Mouse (Mus musculus) kidney, embryonic 15.5 days (tissue): ENCODE data around the gene Stk38. TPM values are rescaled to one million over a fixed set of nuclear protein-coding genes. Genes with fewer than 3 reads are reported as not detected.

ENCODE experiments used
- ATAC-seq: fragments of 200-750 bp; cut with Nextera tagmentation; replicated peaks from 2 replicates; pipeline ENCODE4 v1.8.0; 2017; ENCODE audit warnings: moderate TSS enrichment; ENCODE audit not compliant: low FRiP score
- H3K27ac ChIP-seq: fragments of 300-500 bp; sonication (generic); 2 replicates; pipeline ENCODE4 v1.5.1; 2015; ENCODE audit warnings: mild to moderate bottlenecking, inconsistent platforms
- H3K27me3 ChIP-seq: fragments of 300-500 bp; sonication (generic); 2 replicates; pipeline ENCODE4 v1.6.1; 2015; ENCODE audit warnings: inconsistent platforms
- H3K36me3 ChIP-seq: fragments of 300-500 bp; sonication (generic); 2 replicates; pipeline ENCODE4 v1.6.1; 2015; ENCODE audit warnings: inconsistent platforms
- H3K4me1 ChIP-seq: fragments of 300-500 bp; sonication (generic); 2 replicates; pipeline ENCODE4 v1.6.1; 2015; ENCODE audit warnings: inconsistent platforms
- H3K4me2 ChIP-seq: fragments of 300-500 bp; sonication (generic); 2 replicates; pipeline ENCODE4 v1.6.1; 2015; ENCODE audit warnings: moderate library complexity, mild to moderate bottlenecking, inconsistent platforms
- H3K4me3 ChIP-seq: fragments of 300-500 bp; sonication (generic); replicated peaks from 2 replicates; pipeline ENCODE4 v1.5.1; 2015; ENCODE audit warnings: mild to moderate bottlenecking, inconsistent platforms
- H3K9ac ChIP-seq: fragments of 300-500 bp; sonication (generic); 2 replicates; pipeline ENCODE4 v1.6.1; 2015; ENCODE audit warnings: mild to moderate bottlenecking, inconsistent platforms
- H3K9me3 ChIP-seq: fragments of 300-500 bp; sonication (generic); replicated peaks from 2 replicates; pipeline ENCODE4 v1.6.1; 2016; ENCODE audit warnings: inconsistent platforms
- WGBS: fragments of 180-500 bp; shearing (Covaris S2); methylation state at CpG from one replicate; pipeline ENCODE4 v1.1.7; 2015; ENCODE audit warnings: mixed read lengths; 5-methylcytosine and 5-hydroxymethylcytosine counted together
- polyA plus RNA-seq: library from polyadenylated mRNA; unstranded; fragments of >200 nt; fragmentation: Nextera tagmentation; extraction: Ambion mirVana; gene quantifications from 2 replicates; pipeline ENCODE4 v1.2.1, GENCODE M21; 2015

Stk38 gene
- 98.5 and 105 TPM in 2 replicates for polyA plus RNA-seq

GRCm38 (mm10) chr17:29007641-29008325 lies at the start of gene Stk38:
Gene Stk38, minus strand, starts transcription at chr17:29007995.
- H3K9ac ChIP-seq = peak within 1 kb of the TSS; percentile 95
- peak within 1 kb of the TSS; percentile 88 for H3K4me2 ChIP-seq
- peak within 1 kb of the TSS; percentile 87 for H3K27ac ChIP-seq
- H3K27me3 ChIP-seq = no peaks in the 10 kb centered on the region
- ATAC-seq = peak; percentile 97
- peaks cover 27% of the 10 kb centered on the region for H3K4me1 ChIP-seq
- no peaks in the 10 kb centered on the region for H3K9me3 ChIP-seq
- H3K4me3 ChIP-seq = peak within 1 kb of the TSS; percentile 97
- WGBS = under 1% methylated on average over 65 of the region's 65 CpGs
- H3K36me3 ChIP-seq = peaks cover 10% of the 10 kb centered on the region; the same call in 1 of the 2 replicates

GRCm38 (mm10) chr17:29057361-29057890 lies 49.6 kb upstream of the Stk38 start:
- no peaks in the 10 kb centered on the region for H3K9me3 ChIP-seq
- no peak overlapping the region for H3K4me2 ChIP-seq
- ATAC-seq = no peak
- no peaks in the 10 kb centered on the region for H3K36me3 ChIP-seq
- no peak overlapping the region for H3K4me3 ChIP-seq
- no peaks in the 10 kb centered on the region for H3K27me3 ChIP-seq
- H3K27ac ChIP-seq = peak overlapping the region; percentile 69
- WGBS = 69% methylated on average over 11 of the region's 11 CpGs
- peaks cover 57% of the 10 kb centered on the region for H3K4me1 ChIP-seq
- H3K9ac ChIP-seq = no peak overlapping the region; the same call in 1 of the 2 replicates

DNA sequence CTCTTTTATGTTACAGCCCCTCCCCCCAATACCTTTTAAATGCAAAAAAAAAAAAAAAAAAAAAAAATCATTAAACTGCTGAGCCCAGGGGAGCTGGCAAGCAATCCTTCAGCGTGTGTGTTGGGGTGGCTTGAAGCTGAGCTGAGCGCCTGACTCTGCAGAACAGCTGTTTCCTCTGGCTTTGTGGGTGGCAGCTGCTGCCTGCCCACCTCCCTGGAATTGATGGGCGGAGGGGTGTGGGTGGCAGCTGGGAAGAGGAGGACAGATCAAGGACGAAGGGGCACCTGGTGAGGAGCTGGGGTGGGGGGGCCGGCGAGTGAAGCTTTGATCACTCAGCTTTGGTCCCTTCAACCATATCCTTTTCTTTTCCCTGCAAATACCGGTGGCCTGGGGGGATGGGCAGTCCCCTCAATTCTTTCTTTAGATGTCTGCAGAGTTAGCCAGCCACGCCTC lies 48.9 kb upstream of the Stk38 start:
- ATAC-seq = peak; percentile 59
- H3K36me3 ChIP-seq = no peaks in the 10 kb centered on the region
- 6% methylated on average over 8 of the region's 8 CpGs for WGBS
- no peaks in the 10 kb centered on the region for H3K9me3 ChIP-seq
- peak overlapping the region; percentile 69 for H3K27ac ChIP-seq
- peaks cover 54% of the 10 kb centered on the region for H3K4me1 ChIP-seq
- no peak overlapping the region for H3K4me3 ChIP-seq
- no peaks in the 10 kb centered on the region for H3K27me3 ChIP-seq
- peak overlapping the region; percentile 5; the same call in 1 of the 2 replicates for H3K9ac ChIP-seq
- peak overlapping the region; percentile 38 for H3K4me2 ChIP-seq

DNA sequence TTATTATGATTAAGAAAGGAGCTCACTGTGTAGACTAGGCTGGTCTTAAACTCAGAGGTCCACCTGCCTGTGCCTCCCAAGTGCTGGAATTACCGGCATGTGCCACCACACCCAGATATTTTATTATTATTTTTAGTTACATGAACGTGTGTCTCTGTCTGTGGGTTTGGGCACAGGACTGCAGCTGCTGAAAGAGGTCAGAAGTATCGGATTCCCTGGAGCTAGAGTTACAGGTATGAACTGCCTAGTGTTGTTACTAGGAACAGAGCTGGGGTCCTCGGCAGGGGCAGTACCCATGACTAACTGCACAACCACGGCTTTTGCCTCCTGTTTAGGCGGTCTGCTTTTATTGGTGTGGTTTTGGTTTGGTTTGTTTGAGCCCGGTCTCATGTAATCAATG lies 48.4 kb upstream of the Stk38 start:
- WGBS = 8% methylated on average over 7 of the region's 7 CpGs
- Histone ChIP-seq H3K4me1 (peaks cover 54% of the 10 kb centered on the region), H3K27me3 (no peaks in the 10 kb centered on the region), H3K9me3 (no peaks in the 10 kb centered on the region), H3K4me3 (no peak overlapping the region), H3K4me2 (peak overlapping the region; percentile 38), H3K27ac (peak overlapping the region; percentile 69), H3K9ac (peak overlapping the region; percentile 5; the same call in 1 of the 2 replicates), H3K36me3 (no peaks in the 10 kb centered on the region)
- ATAC-seq = peak; percentile 70

DNA sequence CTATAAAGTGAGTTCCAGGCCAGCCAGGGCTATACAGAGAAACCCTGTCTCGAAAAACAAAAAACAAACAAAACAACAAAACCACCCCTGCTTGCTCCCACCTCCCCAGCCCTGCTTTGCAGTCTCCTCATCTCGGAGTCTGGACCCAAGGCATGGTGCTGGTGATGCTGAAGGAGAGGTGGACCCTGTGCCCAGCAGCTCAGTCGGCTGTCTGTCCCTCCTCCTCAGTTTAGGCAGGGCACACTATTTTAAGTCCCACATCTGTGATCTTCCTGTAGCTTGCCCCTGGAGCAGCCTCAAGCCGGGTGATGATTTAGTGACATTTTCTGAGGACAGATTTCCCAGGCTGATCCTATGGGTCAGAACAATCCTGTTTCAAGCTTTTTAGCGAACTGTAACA lies 47.8 kb upstream of the Stk38 start:
- H3K27ac ChIP-seq = peak overlapping the region; percentile 69; the same call in 1 of the 2 replicates
- no peak overlapping the region for H3K4me3 ChIP-seq
- H3K4me1 ChIP-seq = peaks cover 60% of the 10 kb centered on the region
- no peak overlapping the region for H3K4me2 ChIP-seq
- H3K36me3 ChIP-seq = no peaks in the 10 kb centered on the region
- H3K9me3 ChIP-seq = no peaks in the 10 kb centered on the region
- 30% methylated on average over 5 of the region's 5 CpGs for WGBS
- no peak for ATAC-seq
- no peaks in the 10 kb centered on the region for H3K27me3 ChIP-seq
- no peak overlapping the region for H3K9ac ChIP-seq

GRCm38 (mm10) chr17:29054429-29054828 lies 46.6 kb upstream of the Stk38 start:
- no peak overlapping the region for H3K4me3 ChIP-seq
- H3K9ac ChIP-seq = no peak overlapping the region
- ATAC-seq = 0 out of 2 replicates have a peak, but pooled peaks have one; percentile 27
- peaks cover 72% of the 10 kb centered on the region for H3K4me1 ChIP-seq
- H3K36me3 ChIP-seq = no peaks in the 10 kb centered on the region
- H3K27ac ChIP-seq = no peak overlapping the region
- H3K27me3 ChIP-seq = no peaks in the 10 kb centered on the region
- H3K4me2 ChIP-seq = no peak overlapping the region
- no peaks in the 10 kb centered on the region for H3K9me3 ChIP-seq
- 55% methylated on average over 6 of the region's 6 CpGs for WGBS

- 40% methylated on average over 7 of the region's 7 CpGs for WGBS
Observed at GRCm38 (mm10) chr17:29053841-29054240, 46.0 kb upstream of the Stk38 start.

DNA sequence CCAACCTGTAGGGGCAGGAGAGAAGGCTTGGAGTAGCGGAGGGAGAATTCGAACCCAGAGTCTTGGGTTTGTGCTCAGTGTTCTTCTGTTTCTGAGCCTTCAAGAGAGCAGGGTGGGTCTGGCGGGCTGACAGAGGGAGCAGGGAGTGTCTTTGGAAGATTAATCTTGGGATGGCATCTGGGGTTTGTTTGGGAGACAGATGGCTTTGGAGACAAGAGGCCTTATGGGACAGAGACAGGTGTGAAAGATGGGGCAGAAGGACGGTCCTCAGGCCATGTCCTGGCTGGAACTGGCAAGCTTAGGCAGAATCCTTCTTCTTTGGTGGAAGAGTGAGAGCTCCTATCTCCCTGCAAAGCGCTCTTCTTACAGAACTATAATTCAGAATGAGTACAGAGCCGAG lies 45.3 kb upstream of the Stk38 start:
- peaks cover 2% of the 10 kb centered on the region for H3K36me3 ChIP-seq
- H3K9me3 ChIP-seq = no peaks in the 10 kb centered on the region
- ATAC-seq = no peak
- H3K4me1 ChIP-seq = peaks cover 66% of the 10 kb centered on the region
- WGBS = 84% methylated on average over 6 of the region's 6 CpGs
- H3K4me2 ChIP-seq = no peak overlapping the region
- no peak overlapping the region for H3K9ac ChIP-seq
- H3K4me3 ChIP-seq = no peak overlapping the region
- H3K27me3 ChIP-seq = no peaks in the 10 kb centered on the region
- H3K27ac ChIP-seq = no peak overlapping the region

More at GRCm38 (mm10) chr17:29053841-29054240, 46.0 kb upstream of the Stk38 start:
- Histone ChIP-seq H3K36me3 (no peaks in the 10 kb centered on the region), H3K27ac (peak overlapping the region; percentile 62), H3K4me2 (0 out of 2 replicates have a peak overlapping the region, but pooled peaks have one; percentile 7), H3K9ac (no peak overlapping the region), H3K4me3 (no peak overlapping the region), H3K4me1 (peaks cover 73% of the 10 kb centered on the region), H3K9me3 (no peaks in the 10 kb centered on the region), H3K27me3 (no peaks in the 10 kb centered on the region)
- no peak for ATAC-seq

- no peaks in the 10 kb centered on the region for H3K9me3 ChIP-seq
- H3K4me1 ChIP-seq = peaks cover 48% of the 10 kb centered on the region
- H3K27ac ChIP-seq = no peak overlapping the region; the same call in 1 of the 2 replicates
- H3K4me2 ChIP-seq = 0 out of 2 replicates have a peak overlapping the region, but pooled peaks have one; percentile 6
- no peak overlapping the region for H3K4me3 ChIP-seq
- 12% methylated on average over 14 of the region's 14 CpGs for WGBS
- no peaks in the 10 kb centered on the region for H3K27me3 ChIP-seq
- ATAC-seq = no peak
- H3K36me3 ChIP-seq = peaks cover 24% of the 10 kb centered on the region
- H3K9ac ChIP-seq = no peak overlapping the region
Observed at GRCm38 (mm10) chr17:29050791-29051190, 43.0 kb upstream of the Stk38 start.

DNA sequence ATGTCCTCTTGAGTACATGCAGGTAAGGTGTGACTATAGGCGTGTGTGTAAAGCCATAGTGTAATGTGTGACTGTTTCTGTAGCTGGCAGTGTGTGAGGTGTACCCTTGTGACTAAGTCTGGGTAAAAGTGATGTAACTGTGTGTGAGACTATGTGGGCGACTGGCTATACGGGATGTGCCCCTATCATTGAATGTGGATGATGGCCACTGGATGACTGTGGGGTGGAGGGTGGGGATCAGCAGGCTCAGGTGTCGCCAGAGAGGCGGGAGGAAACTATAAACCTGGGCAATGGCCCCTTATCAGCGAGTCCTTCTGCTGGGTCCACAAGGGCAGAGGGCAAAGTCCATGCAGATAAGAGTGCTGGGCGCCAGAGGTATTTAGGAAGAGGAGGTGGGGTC lies 42.1 kb upstream of the Stk38 start:
- ATAC-seq = no peak
- no peak overlapping the region for H3K4me3 ChIP-seq
- no peak overlapping the region for H3K9ac ChIP-seq
- no peaks in the 10 kb centered on the region for H3K9me3 ChIP-seq
- H3K27me3 ChIP-seq = no peaks in the 10 kb centered on the region
- peaks cover 47% of the 10 kb centered on the region for H3K4me1 ChIP-seq
- H3K27ac ChIP-seq = no peak overlapping the region
- peaks cover 33% of the 10 kb centered on the region for H3K36me3 ChIP-seq
- WGBS = 59% methylated on average over 7 of the region's 7 CpGs
- no peak overlapping the region for H3K4me2 ChIP-seq

DNA sequence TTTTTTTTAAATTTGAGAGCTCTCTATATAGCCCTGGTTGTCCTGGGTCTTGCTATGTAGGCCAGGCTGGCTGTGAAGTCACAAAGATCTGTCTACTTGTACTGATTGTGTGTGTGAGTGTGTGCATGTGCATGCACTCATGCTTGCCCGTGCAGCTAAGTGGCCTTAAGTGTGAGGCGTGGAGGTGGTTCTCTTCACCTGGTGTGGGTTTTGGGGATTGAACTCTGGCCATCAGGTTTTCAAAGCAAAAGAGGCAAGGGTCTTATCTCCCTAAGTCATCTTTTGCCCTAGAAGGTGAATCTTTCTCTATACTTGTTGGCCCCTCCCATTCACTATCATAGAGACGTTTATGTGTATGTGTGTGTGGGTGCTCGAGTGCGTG lies 41.7 kb upstream of the Stk38 start:
- Histone ChIP-seq H3K9ac (no peak overlapping the region), H3K4me2 (no peak overlapping the region), H3K4me1 (peaks cover 50% of the 10 kb centered on the region), H3K9me3 (no peaks in the 10 kb centered on the region), H3K4me3 (no peak overlapping the region), H3K27me3 (no peaks in the 10 kb centered on the region), H3K27ac (no peak overlapping the region), H3K36me3 (peaks cover 37% of the 10 kb centered on the region)
- ATAC-seq = no peak
- WGBS = 82% methylated on average over 5 of the region's 5 CpGs

DNA sequence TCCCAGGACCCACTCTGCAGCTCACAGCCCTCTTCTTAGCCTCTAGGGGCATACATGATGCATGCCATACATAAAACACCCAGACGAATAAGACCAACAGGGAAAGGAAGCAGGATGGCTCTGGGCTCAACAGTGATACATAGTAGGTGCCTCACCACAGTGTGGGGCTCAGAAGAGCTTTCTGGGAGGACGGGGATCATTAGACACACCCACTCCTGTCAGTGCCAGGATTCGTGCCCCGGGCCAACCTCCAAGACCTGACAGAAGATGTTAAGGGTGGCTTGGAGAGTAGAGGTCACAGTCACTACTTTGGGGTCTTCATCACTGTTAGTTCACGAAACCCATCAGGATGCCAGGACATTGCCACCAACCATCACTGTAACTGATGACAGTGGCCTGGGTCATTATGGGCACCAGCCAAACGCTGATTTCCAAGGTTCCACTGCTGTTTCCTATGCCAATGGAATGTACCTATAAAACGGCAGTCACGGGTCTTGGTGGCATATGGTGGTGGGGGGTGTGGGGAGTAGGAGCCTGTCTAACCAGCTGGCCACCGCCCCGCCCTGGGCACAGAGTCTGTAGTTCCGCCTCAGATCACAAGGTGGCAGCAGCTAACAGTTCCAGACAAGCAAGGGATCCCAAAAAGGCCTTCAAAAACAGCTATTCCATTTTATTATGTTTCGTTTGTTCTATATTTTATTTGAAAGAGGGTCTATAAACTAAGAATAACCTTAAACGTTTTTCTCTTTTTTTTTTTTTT lies 41.1 kb upstream of the Stk38 start:
- H3K9ac ChIP-seq = no peak overlapping the region
- H3K4me2 ChIP-seq = no peak overlapping the region
- 17% methylated on average over 13 of the region's 13 CpGs for WGBS
- no peaks in the 10 kb centered on the region for H3K27me3 ChIP-seq
- H3K9me3 ChIP-seq = no peaks in the 10 kb centered on the region
- peaks cover 43% of the 10 kb centered on the region for H3K36me3 ChIP-seq
- H3K4me1 ChIP-seq = peaks cover 45% of the 10 kb centered on the region
- 0 out of 2 replicates have a peak, but pooled peaks have one; percentile 16 for ATAC-seq
- no peak overlapping the region for H3K4me3 ChIP-seq
- H3K27ac ChIP-seq = 0 out of 2 replicates have a peak overlapping the region, but pooled peaks have one; percentile 13
